Mouse (Mus musculus) forebrain, postnatal 0 days (tissue): ENCODE results near the gene Fam213b. TPM values are rescaled to one million over a fixed set of nuclear protein-coding genes. Genes with fewer than 3 reads are reported as not detected.

ENCODE experiments used
- ATAC-seq: fragments of 200-750 bp; cut with Nextera tagmentation; 2 replicates; pipeline ENCODE4 v1.8.0; 2017; ENCODE audit warnings: mild to moderate bottlenecking, moderate library complexity
- DNase-seq: peaks from one replicate; pipeline ENCODE4 v3.0.0-alpha.2; 2015
- H3K27ac ChIP-seq: fragments of 300-500 bp; sonication (generic); 2 replicates; pipeline ENCODE4 v1.5.1; 2014; ENCODE audit warnings: low read depth, mild to moderate bottlenecking, antibody characterized with exemption, low read length, moderate library complexity, mixed read lengths
- H3K27me3 ChIP-seq: fragments of 300-500 bp; sonication (generic); 2 replicates; pipeline ENCODE4 v1.6.1; 2014; ENCODE audit warnings: mild to moderate bottlenecking, low read length, mixed read lengths; ENCODE audit not compliant: insufficient read depth
- H3K36me3 ChIP-seq: fragments of 300-500 bp; sonication (generic); 2 replicates; pipeline ENCODE4 v1.6.1; 2014; ENCODE audit warnings: mild to moderate bottlenecking, moderate library complexity; ENCODE audit not compliant: insufficient read depth
- H3K4me1 ChIP-seq: fragments of 300-500 bp; sonication (generic); 2 replicates; pipeline ENCODE4 v1.6.1; 2014; ENCODE audit warnings: antibody characterized with exemption; ENCODE audit not compliant: insufficient read depth
- H3K4me2 ChIP-seq: fragments of 300-500 bp; sonication (generic); 2 replicates; pipeline ENCODE4 v1.6.1; 2014; ENCODE audit warnings: low read depth, mild to moderate bottlenecking, moderate library complexity
- H3K4me3 ChIP-seq: fragments of 300-500 bp; sonication (generic); 2 replicates; pipeline ENCODE4 v1.5.1; 2014; ENCODE audit warnings: low read depth, low read length, mixed read lengths
- H3K9ac ChIP-seq: fragments of 300-500 bp; sonication (generic); 2 replicates; pipeline ENCODE4 v1.6.1; 2014; ENCODE audit warnings: mild to moderate bottlenecking
- H3K9me3 ChIP-seq: fragments of 300-500 bp; sonication (generic); 2 replicates; pipeline ENCODE4 v1.6.1; 2016; ENCODE audit warnings: low read length
- CTCF ChIP-seq: sonication (generic); IDR thresholded peaks from 2 replicates; pipeline ENCODE4 v1.5.1; 2016; ENCODE audit warnings: antibody characterized with exemption, control low read depth, low read depth
- WGBS: fragments of 180-500 bp; shearing (Covaris S2); extraction: QIAGEN DNeasy Blood & Tissue Kit; methylation state at CpG from one replicate; pipeline ENCODE4 v1.1.7; 2014; 5-methylcytosine and 5-hydroxymethylcytosine counted together
- polyA plus RNA-seq: library from polyadenylated mRNA; unstranded; fragments of >200 nt; fragmentation: Nextera tagmentation; extraction: Ambion mirVana; gene quantifications from 2 replicates; pipeline ENCODE4 v1.2.1, GENCODE M21; 2015
- total RNA-seq: library from RNA; depleted of rRNA; stranded (reverse); fragments of >200 nt; gene quantifications from 2 replicates; pipeline ENCODE4 v1.2.3, GENCODE M21; 2014

Fam213b gene
- total and polyA plus RNA-seq, 2 experiments from 2014 or later: 30.8 to 62.1 TPM

DNA sequence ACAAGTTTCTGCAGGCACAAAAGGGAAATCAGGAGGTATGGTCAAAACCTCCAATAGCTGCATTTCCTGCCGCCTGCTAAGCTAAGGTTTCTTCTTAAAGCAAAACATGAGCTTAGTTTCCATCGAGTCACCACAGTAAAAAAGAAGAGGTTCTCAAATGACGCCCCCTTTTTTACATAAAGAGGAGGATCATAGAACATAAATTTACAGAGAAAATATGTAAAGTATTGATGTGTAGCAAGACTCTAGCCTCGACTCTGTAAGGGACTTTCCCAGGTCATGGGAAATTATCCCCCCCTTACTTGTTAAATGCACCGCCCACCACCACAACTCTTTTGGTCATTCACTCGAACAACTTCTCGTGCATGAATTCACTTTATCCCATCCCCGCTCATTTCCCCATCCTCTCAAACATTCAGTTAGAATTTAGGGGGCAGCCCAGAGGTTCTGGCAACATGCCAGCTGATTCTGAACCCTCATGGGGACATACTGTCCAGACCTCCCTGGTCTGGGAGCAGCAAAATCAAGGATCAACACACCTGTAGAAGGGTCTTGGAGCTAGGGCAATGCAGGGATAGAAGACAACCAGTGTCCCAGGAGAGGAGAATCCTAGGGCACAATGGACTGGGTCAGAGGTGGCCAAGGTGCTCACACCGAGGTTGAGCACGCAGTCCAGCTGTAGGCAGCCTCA, 43.8 kb upstream of the Fam213b start:
- Histone ChIP-seq H3K36me3 (no peaks in the 10 kb centered on the region), H3K4me1 (peaks cover 6% of the 10 kb centered on the region; the same call in 1 of the 2 replicates), H3K4me3 (no peak overlapping the region), H3K9ac (no peak overlapping the region), H3K4me2 (no peak overlapping the region), H3K9me3 (no peaks in the 10 kb centered on the region), H3K27me3 (no peaks in the 10 kb centered on the region), H3K27ac (no peak overlapping the region)
- DNase-seq (no peak), ATAC-seq (no peak)
- TF ChIP-seq CTCF: no peak
- 87% methylated on average over 10 of the region's 10 CpGs for WGBS

DNA sequence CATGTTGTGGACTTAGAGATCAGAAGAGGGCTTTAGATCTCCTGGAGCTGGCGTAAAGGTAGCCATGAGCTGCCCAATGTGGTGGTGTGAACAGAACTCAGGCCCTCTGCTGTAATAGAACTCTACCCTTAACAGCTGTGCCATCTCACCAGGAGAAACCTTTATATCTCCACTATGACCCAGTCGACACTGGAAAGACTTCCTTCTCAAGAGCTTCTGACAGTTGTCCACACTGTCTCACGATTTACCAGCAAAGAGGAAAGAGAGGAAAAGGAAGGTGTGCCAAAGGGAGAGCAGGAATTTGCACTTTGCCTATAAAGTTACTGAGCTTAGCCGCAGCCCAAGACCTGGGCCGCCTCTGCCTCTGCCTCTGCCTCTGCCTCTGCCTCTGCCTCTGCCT, 42.9 kb upstream of the Fam213b start:
- H3K27ac ChIP-seq: no peak overlapping the region
- ATAC-seq: no peak
- no peak for TF ChIP-seq CTCF
- no peaks in the 10 kb centered on the region for H3K27me3 ChIP-seq
- H3K9ac ChIP-seq: no peak overlapping the region
- WGBS: 94% methylated on average over 5 of the region's 5 CpGs
- H3K9me3 ChIP-seq: no peaks in the 10 kb centered on the region
- H3K36me3 ChIP-seq: no peaks in the 10 kb centered on the region
- H3K4me1 ChIP-seq: peaks cover 6% of the 10 kb centered on the region; the same call in 1 of the 2 replicates
- H3K4me2 ChIP-seq: no peak overlapping the region
- no peak overlapping the region for H3K4me3 ChIP-seq
- no peak for DNase-seq

DNA sequence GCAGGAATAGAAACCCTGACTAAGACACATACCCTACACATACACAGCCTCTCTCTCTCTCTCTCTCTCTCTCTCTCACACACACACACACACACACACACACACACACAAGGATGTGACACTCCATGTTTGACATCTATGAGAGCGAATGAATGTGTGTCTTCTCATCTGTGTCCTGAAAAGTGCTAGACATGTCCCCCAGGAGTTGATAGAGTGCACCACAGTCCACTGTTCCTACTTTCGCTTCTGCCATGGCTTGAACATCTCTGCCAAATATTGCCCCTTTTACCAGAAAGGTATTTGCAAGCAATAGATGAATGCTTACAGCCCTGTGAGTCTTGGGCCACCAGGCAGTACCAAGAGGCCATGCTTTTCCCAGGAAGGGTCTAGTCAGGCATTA, 41.2 kb upstream of the Fam213b start:
- no peak for ATAC-seq
- WGBS: 88% methylated on average over 2 of the region's 2 CpGs

DNA sequence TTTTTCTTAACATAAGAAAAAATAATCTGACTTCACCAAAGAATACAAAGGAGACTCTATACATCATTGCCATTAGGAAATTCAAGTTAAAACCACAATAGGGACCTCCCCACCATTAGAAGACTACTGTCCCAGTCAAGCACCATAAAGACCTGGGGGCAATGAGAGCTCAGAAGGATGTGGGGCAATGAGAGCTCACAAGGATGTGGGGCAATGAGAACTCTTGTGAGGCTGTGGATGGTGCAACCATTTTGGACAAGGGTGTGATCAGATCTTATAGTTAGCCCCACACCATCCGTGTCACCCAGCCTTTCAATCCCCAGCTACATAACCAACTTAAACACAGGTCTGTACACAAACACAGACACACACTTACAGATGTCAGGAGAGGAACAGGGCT, 38.8 kb upstream of the Fam213b start:
- no peak overlapping the region for H3K4me2 ChIP-seq
- no peak overlapping the region for H3K9ac ChIP-seq
- H3K27ac ChIP-seq: no peak overlapping the region
- H3K4me3 ChIP-seq: no peak overlapping the region
- H3K4me1 ChIP-seq: no peaks in the 10 kb centered on the region
- H3K36me3 ChIP-seq: no peaks in the 10 kb centered on the region
- DNase-seq: no peak
- H3K27me3 ChIP-seq: no peaks in the 10 kb centered on the region
- no peak for TF ChIP-seq CTCF
- 70% methylated on average over 1 of the region's 1 CpGs for WGBS
- no peak for ATAC-seq
- H3K9me3 ChIP-seq: no peaks in the 10 kb centered on the region

More for the DNA sequence above, 41.2 kb upstream of the Fam213b start:
- Histone ChIP-seq H3K9ac (no peak overlapping the region), H3K4me3 (no peak overlapping the region), H3K4me1 (no peaks in the 10 kb centered on the region), H3K36me3 (no peaks in the 10 kb centered on the region), H3K27me3 (no peaks in the 10 kb centered on the region), H3K9me3 (no peaks in the 10 kb centered on the region), H3K4me2 (no peak overlapping the region), H3K27ac (no peak overlapping the region)
- no peak for TF ChIP-seq CTCF
- no peak for DNase-seq

DNA sequence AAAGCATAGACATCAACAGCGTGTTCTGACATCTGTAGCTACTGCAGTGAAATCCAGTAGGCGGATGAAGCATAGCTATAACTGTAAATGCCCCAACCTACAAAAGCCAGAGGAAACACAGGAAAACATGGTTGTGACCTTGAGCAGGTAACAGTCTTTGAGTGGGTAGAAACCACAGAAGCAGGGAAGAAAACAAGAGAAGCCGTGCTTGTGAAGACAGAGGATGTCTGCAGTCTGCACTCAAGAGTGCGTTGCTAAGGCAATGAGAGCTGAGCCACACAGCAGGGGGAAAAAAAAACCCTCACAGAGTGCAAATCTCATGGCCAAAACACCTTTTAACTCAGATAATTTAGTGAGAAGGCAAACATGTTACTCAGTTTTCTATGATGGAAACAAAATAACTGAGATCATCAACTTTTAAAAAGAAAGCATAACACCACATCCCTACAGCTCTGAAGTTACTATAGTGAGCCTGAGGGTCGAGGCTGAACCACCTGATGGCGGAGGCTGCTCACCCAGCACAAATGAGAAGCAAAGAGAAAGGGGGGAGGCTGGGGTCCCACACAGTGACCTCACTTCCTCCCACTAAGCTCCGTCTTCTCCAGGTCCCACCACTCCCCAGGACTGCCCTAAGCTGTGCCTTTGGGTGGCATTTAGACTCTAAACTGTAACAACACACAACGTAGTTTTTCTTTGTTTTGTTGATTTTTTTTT, 37.8 kb upstream of the Fam213b start:
- no peak for TF ChIP-seq CTCF
- DNase-seq (no peak), ATAC-seq (no peak; the same call in 1 of the 2 replicates)
- Histone ChIP-seq H3K9me3 (no peaks in the 10 kb centered on the region), H3K36me3 (no peaks in the 10 kb centered on the region), H3K27me3 (no peaks in the 10 kb centered on the region), H3K4me1 (no peaks in the 10 kb centered on the region), H3K27ac (no peak overlapping the region), H3K9ac (no peak overlapping the region), H3K4me3 (no peak overlapping the region), H3K4me2 (no peak overlapping the region)
- 43% methylated on average over 8 of the region's 8 CpGs for WGBS

DNA sequence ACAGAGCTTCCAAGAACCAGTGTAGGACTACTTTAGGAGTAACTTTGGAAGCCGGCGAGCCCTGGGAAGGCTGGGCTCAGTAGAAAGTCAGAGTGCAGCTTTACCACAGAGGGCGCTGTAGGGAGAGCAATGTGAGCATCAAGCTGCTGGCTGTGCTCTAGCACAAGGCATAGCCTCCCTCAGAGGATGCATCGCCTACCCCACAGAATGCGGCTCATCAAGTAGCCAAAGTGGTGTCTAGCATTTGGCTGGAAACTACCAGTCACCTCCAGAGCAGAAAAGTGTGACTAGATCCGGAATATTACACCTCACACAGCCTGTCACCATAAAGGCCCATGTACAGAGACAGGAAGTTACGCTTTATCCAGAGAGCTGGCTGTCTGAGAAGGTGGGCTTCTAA, 36.9 kb upstream of the Fam213b start:
- no peak overlapping the region for H3K4me3 ChIP-seq
- no peaks in the 10 kb centered on the region for H3K36me3 ChIP-seq
- no peak overlapping the region for H3K27ac ChIP-seq
- H3K9me3 ChIP-seq: no peaks in the 10 kb centered on the region
- H3K27me3 ChIP-seq: no peaks in the 10 kb centered on the region
- no peak overlapping the region for H3K9ac ChIP-seq
- TF ChIP-seq CTCF: peak; percentile 21; the same call in 1 of the 2 replicates
- H3K4me1 ChIP-seq: no peaks in the 10 kb centered on the region
- ATAC-seq: no peak
- no peak for DNase-seq
- 83% methylated on average over 7 of the region's 7 CpGs for WGBS
- H3K4me2 ChIP-seq: no peak overlapping the region

DNA sequence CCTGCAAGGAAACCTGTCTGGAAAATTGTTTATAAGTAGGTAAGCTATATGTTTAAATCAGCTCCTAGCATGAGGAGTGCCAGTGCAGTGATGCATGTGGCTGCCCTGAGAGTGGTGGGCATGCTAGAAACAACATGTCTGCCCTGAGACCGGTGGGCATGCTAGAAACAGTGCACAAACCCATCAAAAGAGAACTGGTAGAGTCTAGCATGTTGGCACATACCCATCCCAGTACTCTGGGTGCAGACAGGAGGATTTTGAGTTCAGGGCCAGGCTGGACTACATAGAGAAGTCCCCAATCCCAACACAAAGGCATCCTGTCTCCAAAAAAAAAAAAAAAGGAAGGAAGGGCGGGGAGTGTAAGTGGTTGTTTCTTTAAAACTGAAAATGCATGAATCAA, 35.9 kb upstream of the Fam213b start:
- Histone ChIP-seq H3K36me3 (no peaks in the 10 kb centered on the region), H3K9me3 (no peaks in the 10 kb centered on the region), H3K4me3 (no peak overlapping the region), H3K27ac (no peak overlapping the region), H3K9ac (no peak overlapping the region), H3K4me1 (no peaks in the 10 kb centered on the region), H3K4me2 (no peak overlapping the region), H3K27me3 (no peaks in the 10 kb centered on the region)
- ATAC-seq: no peak
- no peak for TF ChIP-seq CTCF
- no peak for DNase-seq
- WGBS: 92% methylated on average over 2 of the region's 2 CpGs
